Mouse (Mus musculus) liver, adult 2 months (tissue): Measurements from ENCODE around the gene Mllt6. TPM values are rescaled to one million over a fixed set of nuclear protein-coding genes. Genes with fewer than 3 reads are reported as not detected.
A peak's percentile ranks its signal among the peaks of the same experiment; 100 is the strongest.

Experiments used
- DNase-seq: peaks from one replicate; pipeline ENCODE4 v3.0.0-alpha.2; 2011; ENCODE audit warnings: low read depth, low spot score; ENCODE audit errors: extremely low read depth
- H3K27ac ChIP-seq: fragments of 200-500 bp; replicated peaks from 2 replicates; pipeline ENCODE4 v1.5.1; 2012; ENCODE audit warnings: low read depth, mild to moderate bottlenecking, control low read depth, inconsistent platforms, low read length; ENCODE audit not compliant: insufficient read depth
- H3K27me3 ChIP-seq: fragments of 200-500 bp; 2 replicates; pipeline ENCODE4 v1.6.1; 2012; ENCODE audit warnings: mild to moderate bottlenecking, moderate library complexity, low read length, inconsistent platforms; ENCODE audit not compliant: control insufficient read depth, insufficient read depth
- H3K36me3 ChIP-seq: fragments of 200-500 bp; 2 replicates; pipeline ENCODE4 v1.6.1; 2012; ENCODE audit warnings: low read length, inconsistent platforms; ENCODE audit not compliant: control insufficient read depth, insufficient read depth
- H3K4me1 ChIP-seq: fragments of 200-500 bp; 2 replicates; pipeline ENCODE4 v1.6.1; 2011; ENCODE audit warnings: low read length; ENCODE audit not compliant: control insufficient read depth, insufficient read depth
- H3K4me3 ChIP-seq: fragments of 200-500 bp; 2 replicates; pipeline ENCODE4 v1.5.1; 2011; ENCODE audit warnings: low read depth, mild to moderate bottlenecking, control low read depth, low read length, moderate library complexity; ENCODE audit not compliant: insufficient read depth
- H3K79me2 ChIP-seq: fragments of 200-500 bp; 2 replicates; pipeline ENCODE4 v1.6.1; 2012; ENCODE audit warnings: inconsistent platforms, mild to moderate bottlenecking, low read length, moderate library complexity; ENCODE audit not compliant: control insufficient read depth, insufficient read depth
- H3K9ac ChIP-seq: fragments of 200-500 bp; 2 replicates; pipeline ENCODE4 v1.6.1; 2012; ENCODE audit warnings: low read depth, mild to moderate bottlenecking, control low read depth, inconsistent platforms, low read length
- CTCF ChIP-seq: fragments of 200-500 bp; IDR thresholded peaks from 2 replicates; pipeline ENCODE4 v1.5.1; 2011; ENCODE audit warnings: low read depth, low read length, control low read depth
- POLR2A ChIP-seq: fragments of 200-500 bp; IDR thresholded peaks from 2 replicates; pipeline ENCODE4 v1.6.1; 2011; ENCODE audit warnings: low read length, control low read depth; ENCODE audit not compliant: insufficient read depth; ENCODE audit errors: extremely low read depth
- WGBS: fragments of 180-500 bp; shearing (Covaris S2); methylation state at CpG from one replicate; pipeline ENCODE4 v1.1.7; 2018; 5-methylcytosine and 5-hydroxymethylcytosine counted together
- polyA plus RNA-seq: library from polyadenylated mRNA; depleted of rRNA; stranded (reverse); fragments of >200 nt; gene quantifications from 2 replicates; pipeline ENCODE4 v1.2.3, GENCODE M21; 2012
- total RNA-seq: library from RNA; depleted of rRNA; stranded (reverse); fragments of >200 nt; gene quantifications from 2 replicates; pipeline ENCODE4 v1.2.3, GENCODE M21; 2014

Mllt6 gene
- total and polyA plus RNA-seq, 2 experiments, result 3.8 to 11.2 TPM

- TF ChIP-seq CTCF (no peak), POLR2A (no peak)
- H3K9ac ChIP-seq, result no peak overlapping the region
- WGBS, result 80% methylated on average over 11 of the region's 11 CpGs
- H3K27ac ChIP-seq, result no peak overlapping the region
- peaks cover 5% of the 10 kb centered on the region; the same call in 1 of the 2 replicates for H3K4me1 ChIP-seq
- no peak overlapping the region for H3K4me3 ChIP-seq
- H3K79me2 ChIP-seq, result no peaks in the 10 kb centered on the region
- H3K36me3 ChIP-seq, result no peaks in the 10 kb centered on the region
- DNase-seq, result no peak
- H3K27me3 ChIP-seq, result no peaks in the 10 kb centered on the region
These were observed 34.1 kb downstream of the Mllt6 start for GRCm38 (mm10) chr11:97697199-97697890.

- no peaks in the 10 kb centered on the region for H3K36me3 ChIP-seq
- WGBS, result 58% methylated on average over 14 of the region's 14 CpGs
- H3K27me3 ChIP-seq, result no peaks in the 10 kb centered on the region
- H3K4me3 ChIP-seq, result peak overlapping the region; percentile 76; the same call in 1 of the 2 replicates
- no peak overlapping the region for H3K9ac ChIP-seq
- peaks cover 5% of the 10 kb centered on the region; the same call in 1 of the 2 replicates for H3K4me1 ChIP-seq
- TF ChIP-seq CTCF, result no peak
- TF ChIP-seq POLR2A, result no peak
- no peak for DNase-seq
- H3K27ac ChIP-seq, result no peak overlapping the region
- H3K79me2 ChIP-seq, result no peaks in the 10 kb centered on the region
These were observed 34.8 kb downstream of the Mllt6 start for GRCm38 (mm10) chr11:97697891-97698529.

GRCm38 (mm10) chr11:97698741-97699611 lies 35.8 kb downstream of the Mllt6 start:
- peaks cover 6% of the 10 kb centered on the region; the same call in 1 of the 2 replicates for H3K4me1 ChIP-seq
- no peaks in the 10 kb centered on the region for H3K36me3 ChIP-seq
- peak overlapping the region; percentile 76 for H3K4me3 ChIP-seq
- H3K9ac ChIP-seq, result peak overlapping the region; percentile 64
- no peak for DNase-seq
- TF ChIP-seq CTCF, result peak; percentile 14; the same call in 1 of the 2 replicates
- TF ChIP-seq POLR2A, result no peak
- H3K27me3 ChIP-seq, result no peaks in the 10 kb centered on the region
- no peak overlapping the region for H3K27ac ChIP-seq
- peaks cover 4% of the 10 kb centered on the region; the same call in 1 of the 2 replicates for H3K79me2 ChIP-seq
- 2% methylated on average over 61 of the region's 63 CpGs for WGBS

- no peaks in the 10 kb centered on the region for H3K36me3 ChIP-seq
- WGBS, result 2% methylated on average over 5 of the region's 9 CpGs
- H3K27me3 ChIP-seq, result no peaks in the 10 kb centered on the region
- peak overlapping the region; percentile 76 for H3K4me3 ChIP-seq
- peak overlapping the region; percentile 69 for H3K27ac ChIP-seq
- peaks cover 10% of the 10 kb centered on the region; the same call in 1 of the 2 replicates for H3K79me2 ChIP-seq
- DNase-seq, result peak; percentile 48
- H3K9ac ChIP-seq, result peak overlapping the region; percentile 86
- TF ChIP-seq POLR2A (0 out of 2 replicates have a peak, but pooled peaks have one; percentile 34), CTCF (no peak)
- H3K4me1 ChIP-seq, result peaks cover 11% of the 10 kb centered on the region
These were observed 36.4 kb downstream of the Mllt6 start for GRCm38 (mm10) chr11:97699626-97700002.

GRCm38 (mm10) chr11:97700003-97700745 lies 37.0 kb downstream of the Mllt6 start, which contains the start of gene Pcgf2:
Gene Pcgf2, minus strand, starts transcription at chr11:97700497.
- WGBS, result under 1% methylated on average over 85 of the region's 85 CpGs
- H3K27me3 ChIP-seq, result no peaks in the 10 kb centered on the region
- no peaks in the 10 kb centered on the region for H3K36me3 ChIP-seq
- peak; percentile 47 for DNase-seq
- peak within 1 kb of the TSS; percentile 69 for H3K27ac ChIP-seq
- H3K4me1 ChIP-seq, result peaks cover 10% of the 10 kb centered on the region
- peaks cover 12% of the 10 kb centered on the region; the same call in 1 of the 2 replicates for H3K79me2 ChIP-seq
- TF ChIP-seq CTCF, result no peak
- TF ChIP-seq POLR2A, result 0 out of 2 replicates have a peak, but pooled peaks have one; percentile 41
- peak within 1 kb of the TSS; percentile 86 for H3K9ac ChIP-seq
- H3K4me3 ChIP-seq, result peak within 1 kb of the TSS; percentile 76
